Mouse (Mus musculus) cortical plate, adult 2 months (tissue): ENCODE measurements at regions not wholly inside any gene's neighbourhood (a gene's known extent, or its start where the extent isn't known, plus 50 kb on each side); places are given as distances from the start of the nearest gene placed in this dataset.
A peak's percentile ranks its signal among the peaks of the same experiment; 100 is the strongest.

Experiments used
- CTCF ChIP-seq: fragments of 200-500 bp; IDR thresholded peaks from 2 replicates; pipeline ENCODE4 v1.5.1; 2011; ENCODE audit warnings: mild to moderate bottlenecking, control low read depth, low read length; ENCODE audit not compliant: insufficient read depth; ENCODE audit errors: extremely low read depth
- POLR2A ChIP-seq: fragments of 200-500 bp; IDR thresholded peaks from 2 replicates; pipeline ENCODE4 v1.6.1; 2011; ENCODE audit warnings: mild to moderate bottlenecking, low read length, control low read depth; ENCODE audit not compliant: insufficient read depth; ENCODE audit errors: extremely low read depth

- TF ChIP-seq CTCF (peak; percentile 26; the same call in 1 of the 2 replicates), POLR2A (no peak)
These were observed 317.7 kb upstream of the Zfp703 start for GRCm38 (mm10) chr8:26659381-26659780.
